Mouse (Mus musculus): ENCODE measurements around the gene Ptov1. TPM values are rescaled to one million over a fixed set of nuclear protein-coding genes. Genes with fewer than 3 reads are reported as not detected.
A peak's percentile ranks its signal among the peaks of the same experiment; 100 is the strongest.

Gene Ptov1
- polyA plus RNA-seq, 1 experiment = 927 TPM

GRCm38 (mm10) chr7:44898607-44899006 lies 29.0 kb upstream of the Ptov1 start:
- TF ChIP-seq POLR2A (IDR thresholded peaks at IDR 0.05; ENCODE audit: borderline replicate concordance, extremely low read depth, insufficient read depth, insufficient read length, poor library complexity, severe bottlenecking) (no peak), CTCF (IDR thresholded peaks at IDR 0.05; ENCODE audit: borderline replicate concordance, extremely low read depth, insufficient read depth, insufficient read length) (peak; percentile 11; the same call in 1 of the 2 replicates)
- no peak for DNase-seq (ENCODE audit: low read depth)

GRCm38 (mm10) chr7:44896499-44896898 lies 26.9 kb upstream of the Ptov1 start:
- no peak for TF ChIP-seq POLR2A (IDR thresholded peaks at IDR 0.05; ENCODE audit: borderline replicate concordance, extremely low read depth, insufficient read depth, insufficient read length, poor library complexity, severe bottlenecking)
- no peak for TF ChIP-seq CTCF (IDR thresholded peaks at IDR 0.05; ENCODE audit: borderline replicate concordance, extremely low read depth, insufficient read depth, insufficient read length)
- DNase-seq (ENCODE audit: low read depth) = no peak

GRCm38 (mm10) chr7:44895593-44896434 lies 26.2 kb upstream of the Ptov1 start, which contains the start of gene Fuz:
TSS of gene Fuz (plus strand) at chr7:44896079.
- peak; percentile 99 for DNase-seq (ENCODE audit: low read depth)
- TF ChIP-seq POLR2A (IDR thresholded peaks at IDR 0.05; ENCODE audit: borderline replicate concordance, extremely low read depth, insufficient read depth, insufficient read length, poor library complexity, severe bottlenecking) (0 out of 2 replicates have a peak, but pooled peaks have one; percentile 12), CTCF (IDR thresholded peaks at IDR 0.05; ENCODE audit: borderline replicate concordance, extremely low read depth, insufficient read depth, insufficient read length) (peak; percentile 74)

GRCm38 (mm10) chr7:44895206-44895592 lies 25.6 kb upstream of the Ptov1 start:
- no peak for DNase-seq (ENCODE audit: low read depth)
- TF ChIP-seq POLR2A (IDR thresholded peaks at IDR 0.05; ENCODE audit: borderline replicate concordance, extremely low read depth, insufficient read depth, insufficient read length, poor library complexity, severe bottlenecking) = no peak
- TF ChIP-seq CTCF (IDR thresholded peaks at IDR 0.05; ENCODE audit: borderline replicate concordance, extremely low read depth, insufficient read depth, insufficient read length) = no peak

GRCm38 (mm10) chr7:44894175-44894574 lies 24.6 kb upstream of the Ptov1 start:
- no peak for DNase-seq (ENCODE audit: low read depth)
- TF ChIP-seq POLR2A (IDR thresholded peaks at IDR 0.05; ENCODE audit: borderline replicate concordance, extremely low read depth, insufficient read depth, insufficient read length, poor library complexity, severe bottlenecking) (no peak), CTCF (IDR thresholded peaks at IDR 0.05; ENCODE audit: borderline replicate concordance, extremely low read depth, insufficient read depth, insufficient read length) (no peak)

GRCm38 (mm10) chr7:44893197-44893596 lies 23.6 kb upstream of the Ptov1 start:
- TF ChIP-seq POLR2A (IDR thresholded peaks at IDR 0.05; ENCODE audit: borderline replicate concordance, extremely low read depth, insufficient read depth, insufficient read length, poor library complexity, severe bottlenecking) (no peak), CTCF (IDR thresholded peaks at IDR 0.05; ENCODE audit: borderline replicate concordance, extremely low read depth, insufficient read depth, insufficient read length) (no peak)

GRCm38 (mm10) chr7:44892276-44892921 lies 22.8 kb upstream of the Ptov1 start, which contains the start of gene Med25:
TSS of gene Med25 (minus strand) at chr7:44892712.
- DNase-seq (ENCODE audit: low read depth) = peak; percentile 100
- TF ChIP-seq CTCF (IDR thresholded peaks at IDR 0.05; ENCODE audit: borderline replicate concordance, extremely low read depth, insufficient read depth, insufficient read length) (no peak), POLR2A (IDR thresholded peaks at IDR 0.05; ENCODE audit: borderline replicate concordance, extremely low read depth, insufficient read depth, insufficient read length, poor library complexity, severe bottlenecking) (peak; percentile 98)

More at GRCm38 (mm10) chr7:44893197-44893596, 23.6 kb upstream of the Ptov1 start:
- DNase-seq (ENCODE audit: low read depth) = peak; percentile 91

- no peak for DNase-seq (ENCODE audit: low read depth)
- TF ChIP-seq POLR2A (IDR thresholded peaks at IDR 0.05; ENCODE audit: borderline replicate concordance, extremely low read depth, insufficient read depth, insufficient read length, poor library complexity, severe bottlenecking) (no peak), CTCF (IDR thresholded peaks at IDR 0.05; ENCODE audit: borderline replicate concordance, extremely low read depth, insufficient read depth, insufficient read length) (no peak)
These were observed 22.0 kb upstream of the Ptov1 start for GRCm38 (mm10) chr7:44891611-44892010.

GRCm38 (mm10) chr7:44890737-44891136 lies 21.1 kb upstream of the Ptov1 start:
- peak; percentile 41 for DNase-seq (ENCODE audit: low read depth)
- TF ChIP-seq POLR2A (IDR thresholded peaks at IDR 0.05; ENCODE audit: borderline replicate concordance, extremely low read depth, insufficient read depth, insufficient read length, poor library complexity, severe bottlenecking) = no peak

- no peak for DNase-seq (ENCODE audit: low read depth)
- no peak for TF ChIP-seq CTCF (IDR thresholded peaks at IDR 0.05; ENCODE audit: borderline replicate concordance, extremely low read depth, insufficient read depth, insufficient read length)
- TF ChIP-seq POLR2A (IDR thresholded peaks at IDR 0.05; ENCODE audit: borderline replicate concordance, extremely low read depth, insufficient read depth, insufficient read length, poor library complexity, severe bottlenecking) = no peak
These were observed 20.6 kb upstream of the Ptov1 start for GRCm38 (mm10) chr7:44890180-44890579.

- no peak for DNase-seq (ENCODE audit: low read depth)
- TF ChIP-seq POLR2A (IDR thresholded peaks at IDR 0.05; ENCODE audit: borderline replicate concordance, extremely low read depth, insufficient read depth, insufficient read length, poor library complexity, severe bottlenecking) = no peak
- TF ChIP-seq CTCF (IDR thresholded peaks at IDR 0.05; ENCODE audit: borderline replicate concordance, extremely low read depth, insufficient read depth, insufficient read length) = no peak
These were observed 18.9 kb upstream of the Ptov1 start for GRCm38 (mm10) chr7:44888256-44889105.

Measured in brain, embryonic 14.5 days (tissue).